Mouse (Mus musculus) urinary bladder, postnatal 10 days (tissue): Measurements from ENCODE around the gene Olfr412.

ENCODE experiments used
- DNase-seq: peaks from one replicate; pipeline ENCODE4 v3.0.0; 2022; ENCODE audit warnings: low spot score

Gene Olfr412

DNA sequence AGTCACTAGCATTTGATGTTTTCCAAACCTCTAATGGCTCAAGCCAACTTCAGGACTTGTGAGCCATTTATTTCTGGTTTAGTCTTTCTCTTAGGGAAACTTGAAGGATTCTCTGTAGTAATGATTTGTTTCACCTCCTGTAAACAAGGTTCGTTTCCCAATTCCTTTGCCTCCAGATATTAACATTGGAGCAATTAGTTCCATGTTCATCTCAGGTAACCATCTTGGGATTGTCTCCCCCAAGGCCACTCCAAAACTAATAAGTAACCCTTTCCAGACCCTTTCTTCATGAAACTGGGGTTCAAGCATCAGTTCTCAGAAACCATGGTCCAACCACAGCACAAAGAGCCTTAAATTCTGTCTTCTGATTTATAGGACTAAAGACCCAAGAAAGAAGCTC lies at the start of gene Olfr412:
Gene Olfr412, plus strand, starts transcription at position 301 of the 400 bp plus-strand sequence.
- DNase-seq = no peak

DNA sequence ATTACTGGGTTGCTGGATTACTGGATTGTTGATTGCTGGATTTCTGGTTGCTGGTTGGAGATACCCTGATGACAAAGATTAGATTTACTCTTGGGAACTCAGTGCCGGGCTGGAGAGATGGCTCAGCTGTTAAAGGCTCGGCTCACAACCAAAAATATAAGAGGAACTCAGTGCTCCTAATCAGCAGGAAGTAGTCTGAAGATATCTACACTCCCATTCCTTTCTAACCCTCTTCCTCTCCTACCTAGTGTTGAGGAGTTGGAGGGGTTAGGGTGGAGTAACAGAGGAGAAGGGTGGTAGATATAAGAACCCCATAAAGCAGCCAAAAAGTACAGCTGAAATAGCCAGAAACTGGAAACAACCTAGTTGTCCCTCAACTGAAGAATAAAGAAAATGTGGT lies 35.8 kb upstream of the Olfr412 start:
- DNase-seq = no peak

DNA sequence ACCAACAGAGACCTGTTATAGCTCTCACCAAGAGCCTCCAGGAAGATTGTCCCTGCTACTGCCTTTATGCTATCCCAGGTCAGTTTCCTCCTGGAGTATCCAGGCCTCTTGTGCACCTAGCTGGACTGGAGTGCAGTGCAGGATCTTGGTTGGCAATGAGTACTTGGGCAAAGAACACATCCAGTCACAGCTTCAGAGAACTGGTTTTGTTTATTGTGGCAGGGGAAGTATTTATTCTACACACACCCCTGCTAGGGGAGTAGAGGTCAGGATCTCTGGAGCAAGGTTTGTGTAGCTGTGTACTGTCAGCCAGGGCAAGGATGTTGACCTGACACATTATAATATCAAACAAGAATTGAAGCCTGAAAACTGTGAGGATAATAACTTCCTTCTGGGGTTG lies 33.1 kb upstream of the Olfr412 start:
- no peak for DNase-seq

DNA sequence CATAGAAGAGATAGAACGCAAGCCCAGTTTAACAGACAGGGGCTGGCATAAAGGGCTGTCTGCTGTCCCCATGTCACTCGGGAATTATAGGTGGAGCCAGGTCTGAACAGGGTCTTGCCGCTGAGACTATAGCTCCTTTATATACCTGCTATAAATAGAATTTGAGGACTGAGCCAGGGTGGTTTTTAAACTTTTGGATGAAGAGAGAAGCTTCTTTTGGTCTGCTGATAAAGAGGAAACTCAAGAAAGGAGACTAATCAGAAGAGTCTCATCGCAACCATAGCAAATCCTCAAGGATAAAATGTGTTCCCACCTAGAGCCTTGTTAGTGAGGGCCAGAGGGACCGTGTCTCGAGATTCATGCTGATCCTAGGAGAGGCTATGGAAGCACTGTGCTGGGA lies 23.9 kb upstream of the Olfr412 start, which contains the start of gene Olfr410:
Gene Olfr410, minus strand, starts transcription at position 101 of the 400 bp plus-strand sequence.
- DNase-seq = no peak

DNA sequence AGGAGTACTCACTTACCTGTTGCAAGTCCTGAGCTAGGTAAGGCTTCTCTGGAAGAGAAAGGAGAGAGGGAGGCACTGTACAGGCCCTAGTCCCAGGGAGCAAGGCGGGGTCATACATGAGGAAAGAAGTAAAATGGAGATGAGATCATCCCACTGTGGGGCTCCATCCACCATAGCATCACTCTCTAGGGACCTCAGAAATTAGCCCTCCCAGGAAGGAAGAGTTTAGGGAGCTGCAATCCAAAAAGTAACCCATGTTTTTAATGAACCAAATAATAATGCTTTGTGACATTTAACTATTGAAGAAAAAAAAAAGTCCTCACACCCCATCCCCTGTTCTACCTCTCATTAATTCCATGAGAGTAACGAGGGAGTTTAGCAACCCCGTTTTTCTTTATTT lies 9.3 kb upstream of the Olfr412 start, which contains the start of gene Olfr411:
Gene Olfr411, minus strand, starts transcription at position 101 of the 400 bp plus-strand sequence.
- no peak for DNase-seq

DNA sequence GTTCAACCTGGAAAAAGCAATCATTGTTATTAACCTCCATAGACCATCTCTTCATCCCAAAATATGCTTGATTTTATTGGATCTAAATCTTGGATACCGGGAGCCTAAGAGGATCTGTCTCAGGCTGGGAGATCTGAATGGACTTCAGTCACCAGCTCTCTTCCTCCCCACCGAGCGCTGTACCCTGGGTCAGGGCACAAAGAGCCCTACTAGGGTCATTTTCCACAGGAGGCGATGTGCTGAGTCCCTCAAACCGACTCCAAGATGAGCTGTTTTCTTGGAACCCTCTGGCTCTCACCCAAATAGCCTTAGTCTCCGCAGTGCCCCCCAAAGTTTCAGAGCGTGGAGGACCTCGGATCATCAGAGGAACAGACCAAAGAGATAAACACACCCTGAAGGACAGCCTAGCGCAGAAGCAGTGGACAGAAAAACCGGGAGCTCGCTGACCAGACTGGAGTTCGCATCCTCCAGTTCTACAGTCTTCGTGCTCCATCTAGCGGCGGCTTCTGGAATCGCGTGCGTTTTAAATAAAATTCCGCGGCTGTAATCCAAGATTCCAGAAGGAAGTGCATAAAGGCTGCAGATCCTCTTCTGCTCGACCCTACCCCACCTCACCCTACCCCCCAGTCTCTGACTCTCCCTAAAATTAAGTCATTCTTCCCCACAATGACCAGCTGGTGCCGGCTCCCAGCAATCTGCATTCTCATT lies 9.7 kb downstream of the Olfr412 start:
- DNase-seq = no peak

DNA sequence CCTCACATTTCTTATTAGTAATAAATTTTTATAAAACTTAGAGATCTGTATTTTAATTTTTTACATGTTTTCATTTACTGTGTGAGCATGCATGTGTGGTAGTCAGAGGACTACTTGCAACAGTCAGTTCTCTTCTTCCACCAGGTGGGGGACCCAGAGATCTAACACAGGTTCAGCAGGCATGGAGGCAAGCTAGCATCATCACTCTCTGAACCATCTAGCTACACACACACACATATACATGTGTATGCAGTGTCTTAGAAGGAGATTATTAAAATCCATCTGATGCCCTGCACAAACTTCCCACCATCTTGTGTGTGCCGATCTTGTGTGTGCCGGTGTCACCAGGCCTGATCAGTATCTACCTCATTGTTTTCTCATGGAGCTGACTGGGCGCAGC lies 15.0 kb downstream of the Olfr412 start:
- no peak for DNase-seq

DNA sequence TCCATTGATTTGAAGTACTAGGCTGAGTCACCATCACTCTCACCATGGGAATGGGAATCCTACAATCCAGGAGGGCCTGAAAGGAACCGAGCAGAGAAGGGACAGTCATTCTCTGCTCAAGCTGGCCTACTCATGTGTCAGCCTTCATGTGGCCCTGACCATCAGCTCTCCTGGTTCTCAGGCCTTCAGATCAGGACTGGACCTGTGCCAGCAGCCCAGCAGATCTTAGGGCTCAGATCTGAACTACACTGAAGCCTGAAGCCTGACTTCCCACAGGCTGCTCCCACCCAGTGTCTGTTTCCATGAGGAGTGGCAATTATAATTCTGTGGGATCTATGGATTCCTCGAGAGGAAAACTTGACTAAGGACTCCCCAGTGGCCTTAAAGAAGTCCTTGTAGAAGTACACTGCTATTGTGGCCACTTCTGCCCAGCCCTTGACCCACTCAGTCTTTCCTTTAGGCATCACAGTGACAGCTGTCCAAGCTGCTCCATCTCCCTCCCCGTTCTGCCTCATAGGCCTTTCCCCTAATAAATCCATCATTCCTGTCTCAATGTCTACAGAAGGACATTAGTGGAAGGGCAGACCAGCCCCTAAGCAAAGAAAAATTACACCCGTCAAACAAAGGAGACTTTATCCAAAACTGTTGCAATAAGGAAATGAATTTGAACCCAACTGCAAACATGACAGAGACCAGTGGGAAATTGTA lies 17.5 kb downstream of the Olfr412 start:
- no peak for DNase-seq

DNA sequence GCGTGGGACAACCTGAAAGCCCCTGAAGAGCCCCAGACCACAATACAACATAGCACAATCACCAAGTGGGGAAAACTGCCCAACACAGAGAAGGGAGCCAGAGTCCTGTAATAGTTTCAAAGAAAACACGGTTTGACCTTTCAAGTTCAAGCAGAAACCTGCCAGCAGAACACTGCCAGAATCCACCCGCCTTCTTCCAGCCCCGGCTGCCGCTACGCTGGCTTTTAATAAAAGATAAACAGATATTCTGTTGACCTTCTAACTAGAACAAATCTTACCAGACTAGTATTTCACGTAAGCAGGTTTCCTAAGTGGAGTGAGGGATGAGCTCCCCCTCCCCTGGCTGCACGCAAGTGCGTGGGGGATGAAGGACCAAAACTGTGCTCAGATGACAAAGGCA lies 23.8 kb downstream of the Olfr412 start:
- no peak for DNase-seq

DNA sequence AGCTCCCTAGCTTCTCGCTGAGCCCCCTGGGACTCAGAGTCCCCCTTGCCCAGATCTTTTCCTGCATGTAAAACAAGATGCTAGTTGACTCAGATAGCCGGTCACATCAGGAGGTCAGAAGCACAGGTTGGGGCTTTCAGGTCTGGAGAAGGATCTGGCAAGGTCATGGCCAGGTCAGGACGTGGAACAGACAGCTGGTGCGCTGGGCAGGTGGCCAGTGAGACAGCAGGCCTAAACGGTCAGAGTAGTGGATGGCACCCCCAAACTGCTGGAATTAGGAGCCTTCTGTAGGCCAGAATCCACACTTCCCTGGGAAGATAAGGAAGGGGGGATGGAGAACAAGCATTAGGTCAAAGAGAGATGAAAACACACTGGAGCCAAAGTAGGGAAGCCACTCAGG lies 25.3 kb downstream of the Olfr412 start:
- DNase-seq = no peak

DNA sequence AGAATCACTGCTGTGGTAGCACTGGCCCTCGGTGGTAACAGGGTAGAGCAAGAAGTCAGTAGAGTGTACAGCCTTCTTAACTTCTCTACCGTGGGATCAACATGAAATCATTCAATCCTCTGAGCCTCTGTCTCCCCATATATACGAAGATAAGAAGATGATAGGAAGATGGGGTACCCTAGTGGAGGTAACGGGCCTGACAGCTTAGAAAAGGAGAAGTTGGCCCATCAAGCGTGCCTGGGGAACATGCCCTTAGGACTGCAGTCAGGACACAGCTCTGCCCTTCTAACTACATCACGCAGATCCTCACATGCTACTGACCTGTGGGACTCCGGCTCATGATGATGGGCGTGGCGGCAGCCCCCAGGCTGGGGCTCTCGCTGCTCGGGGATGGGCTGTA lies 30.0 kb downstream of the Olfr412 start:
- no peak for DNase-seq

DNA sequence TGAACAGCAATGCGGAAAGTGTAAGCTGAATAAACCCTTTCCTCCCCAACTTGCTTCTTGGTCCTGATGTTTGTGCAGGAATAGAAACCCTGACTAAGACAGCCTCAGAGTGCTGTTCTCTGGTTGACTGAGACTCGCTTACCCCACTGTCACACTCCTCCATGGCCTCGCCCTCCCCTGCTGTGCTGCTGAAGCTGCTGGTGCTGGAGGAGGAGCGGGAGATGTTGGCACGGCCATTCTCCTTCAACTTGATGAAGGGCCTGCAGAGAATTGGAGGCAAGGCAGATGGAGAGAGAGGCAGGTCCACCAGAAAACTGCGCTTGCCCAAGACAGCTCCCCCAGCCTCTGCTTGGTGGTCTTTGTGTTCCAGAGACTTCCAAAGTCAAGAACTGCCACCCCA lies 31.0 kb downstream of the Olfr412 start:
- no peak for DNase-seq

DNA sequence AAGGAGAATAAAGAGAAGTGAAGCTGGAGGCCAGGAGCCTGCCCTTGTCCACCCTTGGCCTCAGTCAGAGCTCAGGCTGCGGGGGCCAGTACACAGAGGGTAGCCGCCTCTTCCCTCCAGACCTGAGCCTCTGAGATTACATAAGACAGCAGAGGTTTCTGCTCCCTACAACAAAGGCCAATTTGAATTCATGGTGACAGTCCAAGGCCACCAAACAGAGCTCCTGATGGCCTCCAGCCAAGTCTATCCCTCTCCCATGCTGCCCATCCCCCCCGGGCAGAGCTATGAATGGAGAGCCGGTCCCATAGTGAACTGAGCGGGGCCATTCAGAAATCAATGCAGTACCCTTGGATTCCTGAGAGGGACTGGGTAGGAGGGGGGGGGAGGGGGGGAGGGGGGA lies 31.6 kb downstream of the Olfr412 start:
- no peak for DNase-seq

DNA sequence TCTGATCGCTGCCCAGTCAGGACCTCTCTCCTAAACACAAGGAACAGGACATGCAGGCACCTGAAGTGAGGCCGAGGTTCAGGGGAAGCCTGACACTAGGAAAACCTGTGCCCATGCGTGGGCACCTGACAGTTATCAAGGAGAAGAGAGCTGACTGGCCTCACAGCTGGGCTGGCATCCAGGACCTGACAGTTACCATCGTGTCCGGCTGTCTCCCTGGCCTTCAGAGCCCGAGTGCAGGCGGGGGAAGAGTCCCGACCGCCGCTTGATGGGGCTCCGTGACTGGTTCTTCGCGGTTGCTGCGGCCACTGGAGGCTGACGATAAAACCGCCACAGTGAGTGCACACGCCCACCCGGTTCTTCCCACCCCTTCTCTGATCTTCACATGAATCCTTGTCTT lies 33.7 kb downstream of the Olfr412 start:
- no peak for DNase-seq

DNA sequence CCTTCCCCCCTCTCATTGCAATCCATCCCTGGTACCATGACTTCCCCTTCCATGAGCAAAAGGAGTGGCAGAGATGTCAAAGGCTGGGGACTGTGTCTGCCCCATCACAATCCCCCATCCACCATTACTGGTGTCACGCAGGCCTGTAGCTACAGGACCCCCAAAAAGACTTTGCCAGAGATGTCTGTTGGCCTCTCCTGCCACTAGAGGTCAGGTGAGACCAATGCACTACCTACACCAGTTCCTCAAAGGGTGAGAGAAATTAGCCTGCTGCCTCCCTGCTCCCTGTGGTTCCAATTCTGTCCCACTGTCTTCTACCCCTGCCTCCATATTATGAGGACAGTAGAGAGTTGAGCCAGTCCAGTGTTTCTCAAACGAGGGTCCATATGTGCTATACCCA lies 40.3 kb downstream of the Olfr412 start:
- DNase-seq = no peak

DNA sequence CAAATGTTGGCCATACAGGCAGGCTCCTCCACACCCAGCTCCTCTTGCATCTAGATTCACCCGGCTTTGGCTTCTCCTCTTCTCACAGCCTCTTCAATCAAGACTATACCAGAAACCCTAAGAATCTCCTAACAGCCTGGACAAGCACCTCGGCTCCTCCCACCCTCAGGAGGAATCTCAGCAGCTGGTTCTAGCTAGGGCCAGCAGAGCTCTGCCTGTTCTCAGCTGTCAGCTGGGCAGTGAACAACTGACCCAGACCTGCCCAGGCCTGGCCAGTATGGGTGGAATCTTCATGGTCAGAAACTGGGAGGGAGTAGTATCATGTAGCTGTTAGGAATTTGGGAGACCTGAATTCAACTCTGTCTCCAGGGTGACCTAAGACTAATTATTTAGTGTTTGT lies 42.3 kb downstream of the Olfr412 start:
- DNase-seq = no peak

DNA sequence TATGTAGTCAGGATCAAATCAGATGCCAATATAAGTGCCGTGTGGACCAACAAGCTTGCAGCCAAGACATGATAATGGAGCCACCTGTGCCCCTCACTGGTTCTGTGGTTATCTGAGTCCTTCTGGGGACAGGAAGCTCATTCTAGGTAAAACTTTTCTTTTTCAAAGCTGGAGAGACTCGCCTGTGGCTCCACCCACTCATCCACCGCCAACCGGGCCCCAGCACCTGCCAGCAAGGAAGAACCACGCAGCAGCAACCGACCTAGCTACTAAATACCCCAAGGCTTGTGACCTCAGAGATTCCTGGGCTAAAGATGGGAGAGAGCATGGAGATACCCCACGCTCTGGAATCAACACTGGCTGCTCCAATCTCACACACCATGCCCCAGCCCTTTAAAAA lies 43.3 kb downstream of the Olfr412 start:
- DNase-seq = no peak

DNA sequence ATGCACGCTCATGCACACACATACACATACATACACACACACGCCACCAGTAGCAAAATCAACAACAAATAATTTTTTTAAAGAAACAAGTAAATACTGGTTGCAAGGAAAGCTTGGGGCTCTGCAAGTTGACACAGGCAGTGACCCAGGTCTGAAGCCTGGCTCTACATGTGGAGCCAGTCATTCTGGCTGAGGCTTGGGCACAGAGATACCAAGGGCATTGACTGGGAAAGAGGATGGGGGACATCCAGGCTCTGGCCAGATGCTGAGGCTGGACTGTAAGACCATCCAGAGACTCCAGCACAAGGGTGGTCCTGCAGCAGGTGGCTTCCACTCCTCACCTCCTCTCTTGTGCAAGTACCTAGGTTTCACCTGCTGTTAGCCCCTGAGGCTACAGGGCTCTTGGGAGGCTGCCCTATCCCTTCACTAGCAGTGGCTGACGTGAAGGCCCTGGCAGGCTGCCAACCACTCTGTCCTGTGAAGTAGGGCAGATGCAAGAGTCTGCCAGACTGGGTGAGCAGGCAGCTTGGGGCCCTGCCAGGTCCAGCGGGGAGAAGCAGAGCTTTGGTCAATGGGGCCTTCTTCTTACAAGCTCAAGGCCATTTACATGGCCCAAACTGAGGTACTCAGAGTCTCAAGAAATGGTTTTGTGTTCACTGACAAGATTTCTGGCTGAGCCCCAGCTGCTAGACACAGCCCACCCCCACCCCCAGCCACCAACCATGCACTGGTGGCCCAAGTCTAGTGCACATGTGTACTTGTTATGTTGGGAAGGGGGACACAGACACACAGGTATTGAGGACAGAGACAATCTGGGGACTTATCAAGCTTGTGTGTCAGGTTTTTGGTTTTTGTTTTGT lies 46.9 kb downstream of the Olfr412 start:
- DNase-seq = peak; percentile 91

DNA sequence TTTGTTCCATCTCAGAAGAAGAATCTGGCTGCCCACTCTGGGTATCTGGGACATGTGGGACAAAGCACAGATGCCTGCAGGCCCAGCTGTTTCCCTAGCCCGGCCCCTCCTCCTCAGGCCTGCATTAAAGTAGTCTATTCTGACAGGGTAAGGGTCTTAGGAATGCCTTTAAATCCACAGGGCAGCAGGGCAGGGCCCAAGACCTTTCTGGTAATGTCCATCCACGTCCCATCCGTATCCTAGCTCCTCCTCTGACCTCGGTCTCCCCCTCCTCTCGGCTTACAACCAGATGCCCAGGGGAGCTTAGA lies 47.5 kb downstream of the Olfr412 start:
- no peak for DNase-seq

DNA sequence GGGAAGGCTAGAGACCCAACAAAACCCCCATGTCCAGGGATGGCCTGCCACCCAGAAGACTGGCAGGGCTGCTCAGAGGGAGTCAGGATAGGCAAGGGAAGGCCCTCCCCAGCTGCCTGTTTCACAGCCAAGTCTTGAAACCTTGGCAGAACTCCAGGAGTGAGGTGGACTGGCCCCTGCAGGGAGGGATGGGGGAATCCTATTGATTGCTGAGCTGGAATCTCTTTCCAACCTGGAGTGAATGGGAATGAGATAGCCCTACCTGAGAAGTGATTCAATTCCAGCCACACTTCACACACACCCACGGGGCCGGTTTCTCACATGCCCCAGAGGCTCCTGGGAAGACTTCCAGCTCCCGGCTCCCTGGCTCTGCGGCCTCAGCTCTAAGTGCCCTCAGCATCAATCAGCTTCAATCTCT lies 47.9 kb downstream of the Olfr412 start:
- DNase-seq = no peak

DNA sequence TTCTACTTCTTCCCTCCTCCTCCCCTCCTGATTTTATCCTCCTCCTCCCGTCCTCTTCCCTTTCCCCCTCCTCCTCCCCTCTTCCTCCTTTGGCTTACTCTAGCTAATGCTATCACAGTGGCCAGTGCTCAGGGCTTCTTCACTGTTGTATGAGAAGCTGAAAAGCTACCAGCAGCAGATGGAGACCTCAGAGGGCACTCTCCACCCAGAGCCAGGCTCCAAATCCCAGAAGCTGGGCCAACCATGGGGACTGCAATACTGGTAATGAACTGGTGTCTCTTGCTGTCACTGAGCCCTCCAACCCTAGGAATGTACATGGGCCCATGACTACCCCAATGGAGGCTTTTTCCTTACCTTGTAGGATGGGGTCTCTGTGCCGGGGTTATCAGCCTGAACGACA lies 50.1 kb downstream of the Olfr412 start:
- DNase-seq = no peak

DNA sequence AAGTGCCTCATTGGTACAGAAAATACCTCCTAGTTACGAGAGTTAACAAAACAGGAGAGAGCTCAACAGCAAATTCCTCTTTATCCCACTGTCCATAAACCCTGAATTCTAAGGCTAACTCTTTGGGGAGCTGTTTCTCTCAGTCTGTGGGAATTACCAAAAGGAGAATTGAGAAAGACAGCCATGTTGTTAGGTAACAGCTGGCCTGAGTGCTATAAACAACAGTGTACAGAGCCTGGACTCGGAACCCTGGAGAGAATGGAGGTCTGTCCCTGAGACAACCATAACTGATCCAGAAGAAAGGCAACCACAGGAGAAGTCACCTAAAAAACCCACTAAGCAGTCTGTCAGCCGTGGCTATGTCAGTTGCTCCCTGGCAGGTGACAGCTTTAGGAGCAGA lies 50.6 kb downstream of the Olfr412 start:
- no peak for DNase-seq

DNA sequence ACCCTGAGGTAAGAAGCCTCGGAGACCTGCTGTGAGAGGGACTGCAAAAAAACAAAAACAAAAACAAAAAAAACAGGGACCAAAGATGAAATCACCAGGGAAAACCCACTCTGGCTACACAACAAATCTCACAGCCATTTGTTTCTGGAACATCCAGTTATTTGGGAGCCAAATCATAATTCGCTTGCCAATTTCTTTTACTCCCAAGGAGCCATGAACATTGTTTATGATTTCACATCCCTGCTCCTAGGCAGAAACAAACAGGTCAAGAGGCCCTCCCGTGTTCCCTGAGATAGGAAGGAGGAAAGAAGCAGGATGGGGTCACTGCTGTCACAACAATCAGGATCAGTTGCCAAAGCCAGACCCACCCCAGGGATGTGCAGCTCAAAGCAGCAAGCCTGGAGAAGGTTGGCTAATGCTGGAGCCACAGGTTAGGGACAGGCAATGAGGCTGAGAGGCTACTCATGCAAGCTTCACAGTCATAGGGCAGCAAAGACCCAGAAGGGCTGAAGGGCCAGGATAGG lies 51.6 kb downstream of the Olfr412 start:
- DNase-seq = no peak
